Mouse (Mus musculus): Measurements from ENCODE around the gene Eef1a1. TPM values are rescaled to one million over a fixed set of nuclear protein-coding genes. Genes with fewer than 3 reads are reported as not detected.
"Not testable (repeated sequence)": the region's sequence is repeated elsewhere in the genome, so short reads cannot be mapped to it uniquely, and the experiment has no call there.

Eef1a1 gene
- polyA plus RNA-seq, 1 experiment from 2014 or later = 3,854 TPM

GRCm38 (mm10) chr9:78480227-78480626, 8.7 kb downstream of the Eef1a1 start:
- not testable (repeated sequence) for H3K9me3 ChIP-seq (replicated peaks)
- peak overlapping the region; percentile 99 for H3K27ac ChIP-seq

DNA sequence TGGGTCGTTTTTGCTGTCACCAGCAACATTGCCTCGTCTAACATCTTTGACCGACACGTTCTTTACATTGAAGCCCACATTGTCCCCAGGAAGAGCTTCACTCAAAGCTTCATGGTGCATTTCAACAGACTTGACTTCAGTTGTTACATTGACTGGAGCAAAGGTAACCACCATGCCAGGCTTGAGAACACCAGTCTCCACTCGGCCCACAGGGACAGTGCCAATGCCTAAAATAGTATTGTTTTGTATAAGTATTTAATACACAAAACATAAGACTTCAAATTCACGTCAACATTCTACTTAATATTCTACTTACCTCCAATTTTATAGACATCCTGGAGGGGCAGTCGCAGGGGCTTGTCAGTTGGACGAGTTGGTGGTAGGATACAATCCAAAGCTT, 9.6 kb downstream of the Eef1a1 start:
- peaks cover 10% of the 10 kb centered on the region for H3K4me1 ChIP-seq
- DNase-seq (ENCODE audit: low spot score); H3K27me3 ChIP-seq (ENCODE audit: low read depth, poor library complexity, severe bottlenecking); H3K9me3 ChIP-seq (replicated peaks); H3K27ac ChIP-seq: not testable (repeated sequence)
- H3K36me3 ChIP-seq = peaks cover 55% of the 10 kb centered on the region
- peak overlapping the region; percentile 98 for H3K4me3 ChIP-seq
- WGBS = 40% methylated on average over 8 of the region's 8 CpGs

More at GRCm38 (mm10) chr9:78480227-78480626, 8.7 kb downstream of the Eef1a1 start:
- Histone ChIP-seq H3K36me3 (peaks cover 49% of the 10 kb centered on the region), H3K4me1 (peaks cover 10% of the 10 kb centered on the region), H3K4me3 (peak overlapping the region; percentile 98)
- not testable (repeated sequence) for H3K27me3 ChIP-seq (ENCODE audit: low read depth, poor library complexity, severe bottlenecking); DNase-seq (ENCODE audit: low spot score)
- 0% methylated on average over 13 of the region's 13 CpGs for WGBS

GRCm38 (mm10) chr9:78478009-78478605, 10.8 kb downstream of the Eef1a1 start:
- Histone ChIP-seq H3K4me1 (peaks cover 10% of the 10 kb centered on the region), H3K36me3 (peaks cover 65% of the 10 kb centered on the region), H3K4me3 (peak overlapping the region; percentile 19; the same call in 1 of the 2 replicates)
- not testable (repeated sequence) for H3K27ac ChIP-seq; H3K27me3 ChIP-seq (ENCODE audit: low read depth, poor library complexity, severe bottlenecking); H3K9me3 ChIP-seq (replicated peaks); DNase-seq (ENCODE audit: low spot score)
- 64% methylated on average over 1 of the region's 1 CpGs for WGBS

DNA sequence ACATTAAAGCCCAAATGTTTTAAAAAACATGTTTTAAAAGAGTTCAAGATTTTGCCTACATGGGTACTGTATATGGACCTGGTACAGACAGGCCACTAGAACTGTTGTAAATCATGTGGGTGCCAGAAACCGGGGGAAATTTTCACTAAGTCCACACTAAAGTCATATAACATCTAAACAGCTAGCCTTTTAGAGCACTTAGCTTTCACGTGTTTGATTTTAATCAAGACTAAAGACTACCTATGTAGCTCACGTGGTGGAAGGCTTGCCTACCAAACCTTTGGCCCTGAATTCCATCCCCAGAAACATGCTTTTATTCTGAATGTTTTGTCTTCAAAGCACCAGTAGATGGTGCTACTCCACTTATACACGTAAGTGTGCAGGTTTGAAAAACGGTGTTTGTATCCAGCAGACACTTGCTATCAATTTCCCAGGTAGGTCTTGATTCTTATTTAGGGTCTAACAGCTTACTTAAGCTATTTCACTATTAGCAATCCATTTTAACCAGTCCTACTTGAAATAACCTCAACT, 11.9 kb downstream of the Eef1a1 start:
- no peak for DNase-seq (ENCODE audit: low spot score)
- 2% methylated on average over 5 of the region's 5 CpGs for WGBS
- H3K27ac ChIP-seq = no peak overlapping the region
- peaks cover 4% of the 10 kb centered on the region; the same call in 1 of the 2 replicates for H3K4me1 ChIP-seq
- no peak overlapping the region for H3K4me3 ChIP-seq
- peaks cover 75% of the 10 kb centered on the region for H3K36me3 ChIP-seq
- H3K9me3 ChIP-seq (replicated peaks) = no peaks in the 10 kb centered on the region
- H3K27me3 ChIP-seq (ENCODE audit: low read depth, poor library complexity, severe bottlenecking) = no peaks in the 10 kb centered on the region

- H3K4me3 ChIP-seq = no peak overlapping the region
- peak; percentile 54 for DNase-seq (ENCODE audit: low spot score)
- H3K36me3 ChIP-seq = peaks cover 79% of the 10 kb centered on the region
- no peak overlapping the region for H3K27ac ChIP-seq
- WGBS = 6% methylated on average over 1 of the region's 1 CpGs
- H3K27me3 ChIP-seq (ENCODE audit: low read depth, poor library complexity, severe bottlenecking) = no peaks in the 10 kb centered on the region
- H3K9me3 ChIP-seq (replicated peaks) = no peaks in the 10 kb centered on the region
- H3K4me1 ChIP-seq = peaks cover 4% of the 10 kb centered on the region; the same call in 1 of the 2 replicates
These were observed 12.4 kb downstream of the Eef1a1 start for GRCm38 (mm10) chr9:78476531-78477020.

DNA sequence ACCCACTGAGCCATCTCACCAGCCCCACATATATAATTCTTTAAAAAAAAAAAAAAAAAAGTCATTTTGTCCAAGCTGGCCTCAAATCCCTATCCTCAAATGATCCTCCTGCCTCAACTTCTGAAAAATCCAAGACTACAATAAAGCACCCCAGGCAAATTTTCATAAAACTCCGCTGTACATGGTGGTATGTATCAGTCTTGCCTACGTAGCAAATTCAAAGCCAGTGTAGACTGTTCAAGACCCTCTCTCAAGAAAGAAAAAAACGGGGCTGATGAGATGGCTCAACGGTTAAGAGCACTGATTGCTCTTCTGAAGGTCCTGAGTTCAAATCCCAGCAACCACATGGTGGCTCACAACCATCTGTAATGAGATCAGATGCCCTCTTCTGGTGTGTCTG, 13.1 kb downstream of the Eef1a1 start:
- DNase-seq (ENCODE audit: low spot score) = no peak
- Histone ChIP-seq H3K9me3 (replicated peaks) (no peaks in the 10 kb centered on the region), H3K4me1 (peaks cover 4% of the 10 kb centered on the region; the same call in 1 of the 2 replicates), H3K36me3 (peaks cover 82% of the 10 kb centered on the region), H3K4me3 (no peak overlapping the region), H3K27ac (no peak overlapping the region), H3K27me3 (ENCODE audit: low read depth, poor library complexity, severe bottlenecking) (no peaks in the 10 kb centered on the region)
- WGBS = 89% methylated on average over 4 of the region's 4 CpGs

DNA sequence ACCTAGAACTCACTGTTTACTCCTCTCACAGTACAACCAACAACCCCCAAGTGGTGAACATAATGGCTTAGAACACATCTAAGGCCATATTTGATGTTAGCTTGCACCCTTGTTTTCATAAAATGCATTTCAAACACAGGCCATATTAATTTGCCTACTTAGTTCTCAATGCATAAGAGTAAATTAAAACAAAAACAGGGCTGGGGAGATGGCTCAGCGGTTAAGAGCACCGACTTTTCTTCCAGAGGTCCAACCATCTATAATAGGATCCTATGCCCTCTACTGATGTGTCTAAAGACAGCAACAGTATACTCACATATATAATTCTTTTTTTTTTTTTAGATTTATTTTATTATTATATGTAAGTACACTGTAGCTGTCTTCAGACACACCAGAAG, 13.6 kb downstream of the Eef1a1 start:
- no peak for DNase-seq (ENCODE audit: low spot score)
- no peaks in the 10 kb centered on the region for H3K9me3 ChIP-seq (replicated peaks)
- H3K27me3 ChIP-seq (ENCODE audit: low read depth, poor library complexity, severe bottlenecking) = no peaks in the 10 kb centered on the region
- 91% methylated on average over 2 of the region's 2 CpGs for WGBS
- H3K36me3 ChIP-seq = peaks cover 82% of the 10 kb centered on the region
- H3K4me1 ChIP-seq = peaks cover 4% of the 10 kb centered on the region; the same call in 1 of the 2 replicates
- no peak overlapping the region for H3K27ac ChIP-seq
- no peak overlapping the region for H3K4me3 ChIP-seq

GRCm38 (mm10) chr9:78474771-78475382, 14.1 kb downstream of the Eef1a1 start:
- 93% methylated on average over 5 of the region's 5 CpGs for WGBS
- DNase-seq (ENCODE audit: low spot score) = no peak
- Histone ChIP-seq H3K27ac (no peak overlapping the region), H3K4me3 (no peak overlapping the region), H3K36me3 (peaks cover 82% of the 10 kb centered on the region), H3K4me1 (peaks cover 4% of the 10 kb centered on the region; the same call in 1 of the 2 replicates), H3K9me3 (replicated peaks) (no peaks in the 10 kb centered on the region), H3K27me3 (ENCODE audit: low read depth, poor library complexity, severe bottlenecking) (no peaks in the 10 kb centered on the region)

- Histone ChIP-seq H3K9me3 (replicated peaks) (no peaks in the 10 kb centered on the region), H3K4me1 (peaks cover under 1% of the 10 kb centered on the region; the same call in 1 of the 2 replicates), H3K36me3 (peaks cover 80% of the 10 kb centered on the region), H3K27me3 (ENCODE audit: low read depth, poor library complexity, severe bottlenecking) (no peaks in the 10 kb centered on the region), H3K4me3 (no peak overlapping the region), H3K27ac (no peak overlapping the region)
- DNase-seq (ENCODE audit: low spot score) = no peak
- WGBS = 84% methylated on average over 2 of the region's 2 CpGs
These were observed 14.7 kb downstream of the Eef1a1 start for GRCm38 (mm10) chr9:78474270-78474669.

DNA sequence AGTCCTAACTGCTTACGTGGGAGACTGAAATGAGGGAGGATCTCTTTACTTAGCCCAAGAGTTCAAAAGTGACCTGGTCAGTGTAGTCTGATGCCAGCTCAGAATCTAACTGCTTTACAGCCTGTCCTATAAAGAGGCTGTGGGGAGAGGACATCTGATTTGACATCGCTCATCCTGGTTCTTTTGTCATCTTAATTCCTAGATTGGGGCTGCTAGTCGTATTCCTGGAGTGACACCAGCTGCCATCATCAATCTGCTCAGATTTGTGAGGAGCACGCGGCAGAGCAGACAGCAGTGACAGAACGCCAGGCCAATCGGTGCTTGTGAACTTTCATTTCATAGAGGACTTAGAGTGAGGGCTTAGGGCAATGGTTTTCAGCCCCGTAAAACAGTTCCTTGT, 15.4 kb downstream of the Eef1a1 start:
- H3K27ac ChIP-seq = no peak overlapping the region
- no peak overlapping the region for H3K4me3 ChIP-seq
- WGBS = 90% methylated on average over 8 of the region's 8 CpGs
- peaks cover 80% of the 10 kb centered on the region for H3K36me3 ChIP-seq
- DNase-seq (ENCODE audit: low spot score) = no peak
- H3K27me3 ChIP-seq (ENCODE audit: low read depth, poor library complexity, severe bottlenecking) = no peaks in the 10 kb centered on the region
- no peaks in the 10 kb centered on the region for H3K9me3 ChIP-seq (replicated peaks)
- no peaks in the 10 kb centered on the region for H3K4me1 ChIP-seq

GRCm38 (mm10) chr9:78465725-78466124, 23.2 kb downstream of the Eef1a1 start:
- no peaks in the 10 kb centered on the region for H3K4me1 ChIP-seq
- H3K27me3 ChIP-seq (ENCODE audit: low read depth, poor library complexity, severe bottlenecking) = no peaks in the 10 kb centered on the region
- H3K27ac ChIP-seq = no peak overlapping the region
- WGBS = 94% methylated on average over 3 of the region's 3 CpGs
- peaks cover 92% of the 10 kb centered on the region for H3K36me3 ChIP-seq
- H3K9me3 ChIP-seq (replicated peaks) = no peaks in the 10 kb centered on the region
- no peak for DNase-seq (ENCODE audit: low spot score)
- H3K4me3 ChIP-seq = no peak overlapping the region

DNA sequence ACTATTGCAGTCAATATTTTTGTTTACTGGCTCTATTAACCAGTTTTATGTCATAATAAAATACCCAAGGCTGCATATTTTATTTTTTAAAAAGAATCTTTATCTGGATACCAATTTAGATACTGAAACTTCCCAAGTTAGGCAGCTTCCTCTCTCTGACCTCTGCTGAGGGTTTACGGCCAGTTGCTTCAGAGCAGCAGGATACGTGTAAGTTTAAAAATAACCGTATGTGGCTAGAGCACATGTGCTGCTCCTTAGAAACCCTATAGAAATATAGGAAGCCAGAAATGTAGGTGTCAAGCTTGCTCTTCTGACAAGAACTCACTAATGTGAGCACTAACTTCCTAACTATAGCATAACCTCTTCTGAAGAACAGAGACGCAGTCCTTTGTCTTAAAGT, 25.6 kb downstream of the Eef1a1 start:
- no peak overlapping the region for H3K27ac ChIP-seq
- peaks cover 91% of the 10 kb centered on the region for H3K36me3 ChIP-seq
- 93% methylated on average over 4 of the region's 4 CpGs for WGBS
- no peak for DNase-seq (ENCODE audit: low spot score)
- H3K4me1 ChIP-seq = no peaks in the 10 kb centered on the region
- H3K9me3 ChIP-seq (replicated peaks) = no peaks in the 10 kb centered on the region
- no peak overlapping the region for H3K4me3 ChIP-seq
- H3K27me3 ChIP-seq (ENCODE audit: low read depth, poor library complexity, severe bottlenecking) = no peaks in the 10 kb centered on the region

- no peaks in the 10 kb centered on the region for H3K27me3 ChIP-seq (ENCODE audit: low read depth, poor library complexity, severe bottlenecking)
- no peak overlapping the region for H3K27ac ChIP-seq
- H3K4me1 ChIP-seq = no peaks in the 10 kb centered on the region
- DNase-seq (ENCODE audit: low spot score) = no peak
- no peak overlapping the region for H3K4me3 ChIP-seq
- H3K36me3 ChIP-seq = peaks cover 85% of the 10 kb centered on the region
- H3K9me3 ChIP-seq (replicated peaks) = no peaks in the 10 kb centered on the region
- 93% methylated on average over 8 of the region's 8 CpGs for WGBS
These were observed 31.9 kb downstream of the Eef1a1 start for GRCm38 (mm10) chr9:78457026-78457425.

All from limb, embryonic 10.5 days (tissue).